Mouse (Mus musculus) forebrain, embryonic 15.5 days (tissue): Measurements from ENCODE around the gene Taf8. TPM values are rescaled to one million over a fixed set of nuclear protein-coding genes. Genes with fewer than 3 reads are reported as not detected.

Experiments
- ATAC-seq: fragments of 200-750 bp; cut with Nextera tagmentation; replicated peaks from 2 replicates; pipeline ENCODE4 v1.8.0; 2017; ENCODE audit warnings: mild to moderate bottlenecking, moderate TSS enrichment, moderate library complexity
- H3K27ac ChIP-seq: fragments of 300-500 bp; sonication (generic); replicated peaks from 2 replicates; pipeline ENCODE4 v1.5.1; 2015; ENCODE audit warnings: mild to moderate bottlenecking, inconsistent platforms
- H3K27me3 ChIP-seq: fragments of 300-500 bp; sonication (generic); 2 replicates; pipeline ENCODE4 v1.6.1; 2015; ENCODE audit warnings: inconsistent platforms
- H3K36me3 ChIP-seq: fragments of 300-500 bp; sonication (generic); 2 replicates; pipeline ENCODE4 v1.6.1; 2015; ENCODE audit warnings: mild to moderate bottlenecking, inconsistent platforms
- H3K4me1 ChIP-seq: fragments of 300-500 bp; sonication (generic); 2 replicates; pipeline ENCODE4 v1.6.1; 2015; ENCODE audit warnings: inconsistent platforms
- H3K4me2 ChIP-seq: fragments of 300-500 bp; sonication (generic); replicated peaks from 2 replicates; pipeline ENCODE4 v1.6.1; 2015; ENCODE audit warnings: mild to moderate bottlenecking, inconsistent platforms
- H3K4me3 ChIP-seq: fragments of 300-500 bp; sonication (generic); 2 replicates; pipeline ENCODE4 v1.5.1; 2015; ENCODE audit warnings: mild to moderate bottlenecking, inconsistent platforms
- H3K9ac ChIP-seq: fragments of 300-500 bp; sonication (generic); replicated peaks from 2 replicates; pipeline ENCODE4 v1.6.1; 2015; ENCODE audit warnings: mild to moderate bottlenecking, inconsistent platforms
- H3K9me3 ChIP-seq: fragments of 300-500 bp; sonication (generic); 2 replicates; pipeline ENCODE4 v1.6.1; 2016; ENCODE audit warnings: inconsistent platforms
- WGBS: fragments of 180-500 bp; shearing (Covaris S2); methylation state at CpG from one replicate; pipeline ENCODE4 v1.1.7; 2015; ENCODE audit warnings: mixed read lengths; 5-methylcytosine and 5-hydroxymethylcytosine counted together
- polyA plus RNA-seq: library from polyadenylated mRNA; unstranded; fragments of >200 nt; fragmentation: Nextera tagmentation; extraction: Ambion mirVana; gene quantifications from 2 replicates; pipeline ENCODE4 v1.2.1, GENCODE M21; 2015

The Taf8 gene
- polyA plus RNA-seq, 1 experiment from 2014 or later, result 25.2 TPM

DNA sequence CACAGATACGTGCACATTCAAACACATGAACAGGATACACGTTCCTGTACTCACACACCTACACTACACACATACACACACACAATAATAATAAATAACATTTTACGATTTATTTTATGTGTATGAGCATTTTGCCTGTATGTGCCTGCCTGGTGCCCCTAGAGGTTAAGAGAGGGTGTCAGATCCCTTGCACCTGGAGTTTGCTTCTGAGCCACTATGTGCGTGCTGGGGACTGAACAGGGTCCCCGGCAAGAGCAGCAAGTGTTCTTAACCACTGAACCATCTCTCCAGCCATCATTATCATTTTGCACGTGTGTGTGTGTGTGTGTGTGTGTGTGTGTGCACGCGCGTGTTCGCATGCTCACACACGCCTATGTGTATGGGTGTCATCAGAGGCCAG lies 27.5 kb upstream of the Taf8 start:
- no peak for ATAC-seq
- Histone ChIP-seq H3K4me2 (no peak overlapping the region), H3K4me1 (no peaks in the 10 kb centered on the region; the same call in 1 of the 2 replicates), H3K27ac (no peak overlapping the region), H3K9me3 (no peaks in the 10 kb centered on the region), H3K36me3 (no peaks in the 10 kb centered on the region), H3K4me3 (no peak overlapping the region), H3K27me3 (no peaks in the 10 kb centered on the region), H3K9ac (no peak overlapping the region)
- 90% methylated on average over 11 of the region's 11 CpGs for WGBS

DNA sequence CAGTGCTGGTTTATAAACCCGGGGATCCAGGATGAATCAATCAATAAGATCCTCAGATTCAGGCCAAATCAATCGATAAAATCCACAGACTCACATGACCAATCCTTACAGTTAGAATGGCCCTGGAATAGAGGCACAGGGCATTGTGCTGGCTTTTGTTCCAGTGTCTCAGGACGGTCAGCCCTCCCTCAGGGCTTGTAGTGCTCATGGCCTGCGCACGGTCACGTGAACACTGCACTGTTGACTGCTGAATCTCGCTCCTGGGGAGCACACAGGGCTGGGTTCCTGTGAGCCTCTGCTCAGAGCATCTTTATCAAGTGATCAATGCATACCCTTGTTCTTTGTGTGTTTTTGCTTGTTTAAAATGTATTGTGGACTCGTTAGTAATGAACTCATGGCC lies 26.8 kb upstream of the Taf8 start:
- Histone ChIP-seq H3K4me1 (no peaks in the 10 kb centered on the region; the same call in 1 of the 2 replicates), H3K9me3 (no peaks in the 10 kb centered on the region), H3K27me3 (no peaks in the 10 kb centered on the region), H3K27ac (no peak overlapping the region), H3K4me3 (no peak overlapping the region), H3K9ac (no peak overlapping the region), H3K4me2 (no peak overlapping the region), H3K36me3 (no peaks in the 10 kb centered on the region)
- 43% methylated on average over 8 of the region's 8 CpGs for WGBS
- ATAC-seq, result no peak

DNA sequence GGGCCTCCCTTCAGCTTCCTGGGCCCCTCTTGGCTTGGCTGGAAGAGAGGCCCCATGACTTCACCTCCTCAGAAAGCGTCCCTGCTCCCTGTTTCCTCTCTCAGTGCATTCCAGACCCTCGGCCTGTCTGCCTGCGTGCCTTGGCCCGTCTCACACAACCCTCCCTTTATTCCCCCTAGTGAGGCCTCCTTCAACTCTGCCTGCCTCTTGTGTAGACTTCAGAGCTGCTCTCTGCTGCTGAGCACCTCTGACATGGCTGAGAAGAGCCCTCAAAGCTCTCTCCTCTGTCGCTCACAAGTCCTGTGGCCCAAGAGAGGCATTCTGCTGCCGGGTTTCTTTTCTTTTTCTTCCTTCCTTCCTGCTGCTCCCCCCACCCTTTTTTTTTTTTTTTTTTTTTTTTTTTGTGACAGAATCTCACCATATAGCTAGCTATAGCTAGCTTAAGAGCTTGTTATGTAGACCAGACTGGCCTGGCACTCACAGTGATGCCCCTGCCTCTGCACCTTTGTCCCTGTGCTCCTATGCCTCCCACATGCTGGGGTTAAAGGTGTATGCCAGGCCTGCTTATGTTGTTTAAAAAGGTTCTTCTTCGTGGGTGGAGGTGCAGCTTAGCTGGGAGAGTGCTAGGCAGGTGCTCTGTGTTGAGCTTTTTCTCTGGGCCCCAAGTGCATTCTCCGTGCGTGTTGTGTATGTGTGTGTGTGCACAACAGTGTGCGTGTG lies 25.6 kb upstream of the Taf8 start:
- Histone ChIP-seq H3K27me3 (no peaks in the 10 kb centered on the region), H3K9ac (0 out of 2 replicates have a peak overlapping the region, but pooled peaks have one; percentile 4), H3K27ac (no peak overlapping the region), H3K4me1 (no peaks in the 10 kb centered on the region; the same call in 1 of the 2 replicates), H3K36me3 (no peaks in the 10 kb centered on the region), H3K4me3 (no peak overlapping the region), H3K4me2 (no peak overlapping the region), H3K9me3 (no peaks in the 10 kb centered on the region)
- no peak for ATAC-seq
- 39% methylated on average over 10 of the region's 10 CpGs for WGBS

DNA sequence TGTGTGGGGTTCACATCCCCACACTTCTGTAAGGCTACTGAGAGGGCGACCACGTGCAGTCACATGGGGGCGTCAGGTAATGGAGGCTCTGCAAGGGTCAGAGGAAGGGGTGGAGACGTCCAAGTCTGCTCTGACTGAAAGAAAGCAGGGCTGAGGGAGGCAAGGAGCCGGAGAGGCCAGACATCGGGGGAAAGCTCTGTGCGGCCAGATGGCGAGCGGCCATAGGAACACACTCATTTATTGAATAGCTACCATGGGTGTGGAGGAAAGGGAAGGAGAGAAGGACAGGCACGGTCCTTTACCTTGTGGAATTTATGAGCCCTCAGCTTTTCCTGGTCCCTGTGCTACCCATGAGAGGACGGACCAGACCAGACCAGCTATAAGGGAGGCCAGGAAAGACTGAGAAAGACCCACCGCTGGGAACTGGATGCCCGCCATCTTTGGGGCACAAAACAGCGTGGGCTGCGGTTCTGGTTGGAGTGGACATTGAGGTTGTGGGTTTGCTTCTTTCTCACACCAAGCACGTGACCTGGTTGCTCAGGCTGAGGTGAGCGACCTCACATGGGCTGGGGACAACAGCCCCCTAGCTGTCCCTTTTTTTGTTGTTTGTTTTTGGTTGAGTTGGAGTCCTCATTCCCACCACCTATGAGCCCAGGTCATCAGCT lies 24.9 kb upstream of the Taf8 start:
- no peaks in the 10 kb centered on the region for H3K9me3 ChIP-seq
- no peak overlapping the region for H3K4me3 ChIP-seq
- H3K4me2 ChIP-seq, result no peak overlapping the region
- H3K36me3 ChIP-seq, result no peaks in the 10 kb centered on the region
- no peak for ATAC-seq
- peaks cover 5% of the 10 kb centered on the region for H3K4me1 ChIP-seq
- no peaks in the 10 kb centered on the region for H3K27me3 ChIP-seq
- H3K9ac ChIP-seq, result no peak overlapping the region
- no peak overlapping the region for H3K27ac ChIP-seq
- WGBS, result 86% methylated on average over 17 of the region's 17 CpGs

DNA sequence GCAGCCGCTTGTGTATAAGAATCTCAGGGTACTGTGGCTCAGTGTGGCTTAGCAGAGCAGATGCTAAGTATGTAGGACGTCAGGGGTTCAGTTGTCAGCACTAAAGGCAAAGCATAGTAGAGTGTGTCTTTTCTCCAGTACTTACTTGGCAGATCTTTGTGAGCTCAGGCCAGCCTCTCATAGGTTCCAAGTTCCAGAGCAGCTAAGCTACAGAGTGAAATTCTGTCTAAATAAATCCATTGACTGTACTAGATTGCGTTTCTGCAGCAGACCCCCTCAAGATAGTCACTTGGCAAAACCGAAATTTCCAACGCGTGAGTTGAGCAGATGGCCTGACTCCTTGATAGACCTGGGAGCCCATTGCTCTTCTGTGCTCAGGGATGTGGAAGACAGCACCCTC lies 22.9 kb upstream of the Taf8 start:
- no peak for ATAC-seq
- H3K4me2 ChIP-seq, result no peak overlapping the region
- H3K9me3 ChIP-seq, result no peaks in the 10 kb centered on the region
- no peak overlapping the region for H3K9ac ChIP-seq
- no peak overlapping the region for H3K27ac ChIP-seq
- 89% methylated on average over 6 of the region's 6 CpGs for WGBS
- no peak overlapping the region for H3K4me3 ChIP-seq
- H3K27me3 ChIP-seq, result no peaks in the 10 kb centered on the region
- H3K36me3 ChIP-seq, result no peaks in the 10 kb centered on the region
- peaks cover 13% of the 10 kb centered on the region for H3K4me1 ChIP-seq

DNA sequence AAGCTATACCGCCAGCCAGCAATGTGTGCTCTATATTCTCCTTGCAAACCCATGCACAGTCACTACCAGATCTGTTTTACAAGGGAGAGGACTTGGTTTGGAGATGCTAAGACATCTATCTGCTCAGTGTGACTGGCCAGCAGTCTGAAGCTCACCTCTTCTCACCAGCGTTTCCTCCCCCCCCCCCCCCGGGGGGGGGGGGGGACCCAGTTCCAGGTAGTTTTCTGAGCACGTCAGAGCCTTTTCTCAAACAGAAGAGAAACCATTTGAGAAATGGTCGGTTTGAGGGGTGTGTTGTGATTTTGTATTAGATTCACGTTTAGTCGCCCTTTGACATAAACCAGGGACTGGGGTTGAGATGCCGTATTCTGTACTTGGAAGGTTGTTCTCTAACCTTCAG lies 22.0 kb upstream of the Taf8 start:
- H3K9me3 ChIP-seq, result no peaks in the 10 kb centered on the region
- H3K27ac ChIP-seq, result no peak overlapping the region
- no peak overlapping the region for H3K4me3 ChIP-seq
- H3K4me2 ChIP-seq, result no peak overlapping the region
- no peak overlapping the region for H3K9ac ChIP-seq
- WGBS, result 89% methylated on average over 7 of the region's 8 CpGs
- ATAC-seq, result no peak
- H3K4me1 ChIP-seq, result peaks cover 13% of the 10 kb centered on the region
- no peaks in the 10 kb centered on the region for H3K27me3 ChIP-seq
- no peaks in the 10 kb centered on the region for H3K36me3 ChIP-seq

DNA sequence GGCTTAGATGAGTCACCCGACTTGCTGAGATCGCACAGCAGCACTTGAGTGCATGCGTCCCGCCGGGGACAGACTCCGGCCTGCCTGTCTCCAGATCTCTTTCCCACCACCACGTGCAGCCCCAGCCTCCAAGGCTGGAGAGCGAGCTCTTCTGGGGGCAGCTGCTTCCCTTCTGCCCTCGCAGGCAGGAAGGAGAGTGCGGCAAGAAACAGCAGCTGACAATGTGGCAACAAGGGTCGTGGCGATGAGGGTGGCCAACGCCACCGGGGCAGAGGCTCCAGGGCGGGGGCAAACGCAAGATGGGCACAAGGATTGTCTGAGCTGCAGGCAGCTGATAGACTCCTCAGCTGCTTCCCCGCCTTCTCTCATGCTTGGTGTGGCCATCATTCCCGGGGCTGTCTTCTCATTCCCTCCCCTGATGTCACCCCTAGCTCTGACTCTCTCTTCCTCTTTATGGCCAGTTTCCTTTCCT lies 21.2 kb upstream of the Taf8 start:
- Histone ChIP-seq H3K4me2 (no peak overlapping the region), H3K9ac (no peak overlapping the region)
- WGBS, result 80% methylated on average over 18 of the region's 18 CpGs

DNA sequence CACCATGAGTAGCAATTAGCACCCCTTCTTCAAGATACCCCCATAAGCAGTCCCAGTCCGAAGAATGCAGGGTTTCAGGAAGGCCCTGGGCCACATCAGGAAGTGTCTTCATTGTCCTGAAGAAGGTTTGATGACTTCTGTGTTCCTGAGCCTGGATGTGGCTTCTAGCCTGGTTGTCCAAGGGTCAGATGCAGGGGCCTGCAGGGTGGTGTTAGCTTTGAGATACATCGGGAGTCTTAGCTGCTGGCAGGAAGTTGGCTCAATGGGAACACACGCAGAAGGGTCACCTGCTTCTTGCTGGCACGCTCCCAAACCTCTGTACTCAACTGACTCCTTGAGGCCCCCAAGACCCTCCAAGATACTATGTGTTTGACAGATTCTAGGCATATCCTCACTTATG lies 20.4 kb upstream of the Taf8 start:
- no peaks in the 10 kb centered on the region for H3K9me3 ChIP-seq
- no peak for ATAC-seq
- no peak overlapping the region for H3K4me2 ChIP-seq
- peak overlapping the region; percentile 88 for H3K27ac ChIP-seq
- no peak overlapping the region for H3K4me3 ChIP-seq
- H3K4me1 ChIP-seq, result peaks cover 13% of the 10 kb centered on the region
- H3K27me3 ChIP-seq, result no peaks in the 10 kb centered on the region
- H3K36me3 ChIP-seq, result no peaks in the 10 kb centered on the region
- WGBS, result 76% methylated on average over 4 of the region's 4 CpGs
- no peak overlapping the region for H3K9ac ChIP-seq

More for the DNA sequence above, 21.2 kb upstream of the Taf8 start:
- Histone ChIP-seq H3K36me3 (no peaks in the 10 kb centered on the region), H3K4me3 (no peak overlapping the region), H3K4me1 (peaks cover 13% of the 10 kb centered on the region), H3K9me3 (no peaks in the 10 kb centered on the region), H3K27ac (no peak overlapping the region; the same call in 1 of the 2 replicates), H3K27me3 (no peaks in the 10 kb centered on the region)
- ATAC-seq, result no peak

DNA sequence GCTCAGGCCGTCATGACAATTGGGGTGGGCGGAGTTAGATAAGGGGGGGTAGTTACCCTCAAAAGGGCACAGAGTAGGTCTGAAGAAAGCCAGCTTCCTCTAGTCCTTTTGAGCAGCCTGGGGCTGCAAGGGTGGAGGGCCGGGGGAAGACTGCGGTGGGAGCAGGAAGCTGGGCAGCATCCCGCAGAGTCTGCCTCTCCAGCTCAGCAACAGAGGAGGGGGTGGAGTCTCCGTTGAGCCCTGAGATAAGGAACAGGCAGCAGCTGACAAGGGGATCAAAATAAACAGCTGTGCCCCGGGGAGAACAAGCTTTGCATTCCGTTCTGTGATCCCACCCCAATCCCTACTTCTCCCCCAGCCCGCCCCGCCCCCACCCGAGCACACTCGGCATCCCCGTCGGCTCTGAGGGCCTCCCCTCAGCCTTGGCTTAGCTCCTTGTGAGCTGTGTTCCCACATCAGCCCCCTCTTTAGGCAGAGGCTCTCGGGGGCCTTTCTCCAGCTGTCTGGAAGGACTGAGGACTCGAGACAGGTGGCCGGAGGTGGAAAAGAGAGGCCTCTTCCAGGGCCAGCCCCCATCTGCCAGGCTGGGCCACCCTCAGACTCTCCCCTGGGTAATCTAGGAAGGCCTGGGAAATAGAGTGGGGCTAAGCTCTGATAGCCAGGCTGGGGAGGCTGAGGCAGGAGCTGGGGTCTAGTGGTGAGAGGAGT lies 19.6 kb upstream of the Taf8 start:
- WGBS, result 2% methylated on average over 17 of the region's 17 CpGs

DNA sequence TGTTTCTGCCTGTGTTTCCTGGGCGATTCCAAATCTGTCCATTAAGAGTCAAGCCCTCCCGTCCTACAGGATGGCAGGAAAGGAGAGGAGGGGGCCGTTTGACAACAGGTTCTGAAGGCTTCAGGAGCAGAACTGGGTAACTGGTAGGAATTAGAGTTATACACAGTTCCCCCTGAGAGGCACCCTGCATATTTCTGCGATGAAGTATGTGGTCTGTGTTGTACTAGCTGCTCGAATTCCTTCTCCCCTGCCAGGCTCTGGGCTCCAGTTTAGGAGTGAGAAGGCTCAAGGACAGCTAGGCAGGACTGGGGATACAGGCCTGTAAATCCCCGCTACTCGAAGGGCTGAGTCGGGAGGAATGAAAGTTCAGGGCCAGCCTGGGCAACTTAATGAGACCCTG lies 16.1 kb upstream of the Taf8 start:
- Histone ChIP-seq H3K36me3 (no peaks in the 10 kb centered on the region), H3K27me3 (no peaks in the 10 kb centered on the region), H3K4me1 (peaks cover 13% of the 10 kb centered on the region), H3K27ac (peak overlapping the region; percentile 21; the same call in 1 of the 2 replicates), H3K4me3 (no peak overlapping the region), H3K9me3 (no peaks in the 10 kb centered on the region), H3K9ac (no peak overlapping the region), H3K4me2 (no peak overlapping the region)
- no peak for ATAC-seq
- WGBS, result 26% methylated on average over 8 of the region's 8 CpGs

More for the DNA sequence above, 19.6 kb upstream of the Taf8 start:
- Histone ChIP-seq H3K4me2 (peak overlapping the region; percentile 43), H3K27ac (peak overlapping the region; percentile 88), H3K36me3 (no peaks in the 10 kb centered on the region), H3K4me1 (peaks cover 13% of the 10 kb centered on the region), H3K9ac (peak overlapping the region; percentile 38; the same call in 1 of the 2 replicates), H3K9me3 (no peaks in the 10 kb centered on the region), H3K27me3 (no peaks in the 10 kb centered on the region), H3K4me3 (peak overlapping the region; percentile 21)
- peak; percentile 91 for ATAC-seq

DNA sequence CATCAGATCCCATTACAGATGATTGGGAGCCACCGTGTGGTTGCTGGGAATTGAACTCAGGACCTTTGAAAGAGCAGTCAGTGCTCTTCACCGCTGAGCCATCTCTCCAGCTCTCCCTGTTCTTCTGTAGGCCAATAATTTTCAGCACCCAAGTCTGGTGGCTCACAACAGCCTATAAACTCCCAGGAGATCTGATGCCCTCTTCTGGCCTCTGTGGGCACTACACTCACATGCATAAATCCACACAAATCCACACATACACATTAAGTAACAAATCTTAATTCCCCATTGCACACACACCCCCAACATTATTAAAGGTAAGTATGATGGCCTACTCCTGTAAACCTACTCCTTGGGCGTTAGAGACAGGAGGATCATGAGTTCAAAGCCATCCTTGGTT lies 14.1 kb upstream of the Taf8 start:
- H3K9ac ChIP-seq, result no peak overlapping the region
- H3K4me1 ChIP-seq, result peaks cover 4% of the 10 kb centered on the region
- no peak overlapping the region for H3K4me3 ChIP-seq
- H3K9me3 ChIP-seq, result no peaks in the 10 kb centered on the region
- no peak overlapping the region for H3K27ac ChIP-seq
- H3K4me2 ChIP-seq, result no peak overlapping the region
- H3K36me3 ChIP-seq, result no peaks in the 10 kb centered on the region
- no peaks in the 10 kb centered on the region for H3K27me3 ChIP-seq
- 91% methylated on average over 3 of the region's 3 CpGs for WGBS
- ATAC-seq, result no peak
